Mouse (Mus musculus): ENCODE data around the gene Pate3.
"Not testable (repeated sequence)": the region's sequence is repeated elsewhere in the genome, so short reads cannot be mapped to it uniquely, and the experiment has no call there.

Pate3 gene

GRCm38 (mm10) chr9:35648102-35648501, at the start of gene Pate3:
TSS of gene Pate3 (minus strand) at chr9:35648202.
- no peak for DNase-seq (ENCODE audit: low spot score in 2 of 2)

- DNase-seq (ENCODE audit: low spot score in 2 of 2) = no peak
Observed at GRCm38 (mm10) chr9:35691924-35692323, 43.9 kb upstream of the Pate3 start.

GRCm38 (mm10) chr9:35687013-35687412, 39.0 kb upstream of the Pate3 start, which contains the start of gene Pate1:
TSS of gene Pate1 (minus strand) at chr9:35687390.
- DNase-seq (ENCODE audit: low spot score in 2 of 2) = no peak

GRCm38 (mm10) chr9:35673557-35673956, 25.6 kb upstream of the Pate3 start:
- DNase-seq (ENCODE audit: low spot score in 2 of 2) = no peak

GRCm38 (mm10) chr9:35632981-35633380, 15.0 kb downstream of the Pate3 start:
- no peak for DNase-seq (ENCODE audit: low spot score in 2 of 2)

GRCm38 (mm10) chr9:35616784-35617183, 31.2 kb downstream of the Pate3 start:
- DNase-seq (ENCODE audit: low spot score in 2 of 2) = not testable (repeated sequence)

GRCm38 (mm10) chr9:35614005-35614404, 34.0 kb downstream of the Pate3 start:
- DNase-seq (ENCODE audit: low spot score in 2 of 2) = no peak

- no peak for DNase-seq (ENCODE audit: low spot score in 2 of 2)
Observed at GRCm38 (mm10) chr9:35611841-35612240, 36.2 kb downstream of the Pate3 start, which contains the start of gene Pate4. TSS of gene Pate4 (minus strand) at chr9:35611941.

- no peak for DNase-seq (ENCODE audit: low spot score in 2 of 2)
Observed at GRCm38 (mm10) chr9:35607647-35608405, 40.2 kb downstream of the Pate3 start.

Measured in natural killer cell, adult 2 months (primary cell).